Mouse (Mus musculus): Measurements from ENCODE around the gene S100a13. TPM values are rescaled to one million over a fixed set of nuclear protein-coding genes. Genes with fewer than 3 reads are reported as not detected.

The S100a13 gene
- polyA plus RNA-seq, 1 experiment from 2014 or later = 19.8 TPM

DNA sequence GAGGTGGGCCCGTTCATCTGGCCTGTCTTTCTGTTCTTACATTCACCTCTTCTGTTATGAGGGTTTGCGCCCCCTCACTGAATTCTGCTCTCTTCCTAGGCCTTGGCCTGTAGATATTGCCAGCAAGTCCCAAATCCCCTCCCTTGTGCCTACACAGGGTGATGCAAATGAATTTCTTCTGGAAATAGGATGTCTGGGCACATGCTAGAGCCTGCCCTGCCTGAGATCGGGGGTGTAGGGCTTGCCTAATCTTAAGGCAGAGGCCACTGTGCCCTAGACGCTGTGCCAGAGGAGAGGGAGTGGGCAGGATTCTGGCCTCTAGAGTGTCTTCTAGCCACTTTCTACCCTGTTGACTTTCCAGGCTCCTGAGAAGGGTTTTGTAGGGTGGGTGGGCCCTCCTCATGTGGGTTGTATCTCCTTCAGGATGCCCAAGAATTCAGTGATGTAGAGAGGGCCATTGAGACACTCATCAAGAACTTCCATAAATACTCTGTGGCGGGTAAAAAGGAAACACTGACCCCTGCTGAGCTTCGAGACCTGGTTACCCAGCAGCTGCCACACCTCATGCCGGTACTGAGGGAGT, 13.1 kb downstream of the S100a13 start:
- Histone ChIP-seq H3K9ac (replicated peaks) (no peak overlapping the region), H3K9me3 (no peaks in the 10 kb centered on the region), H3K27ac (no peak overlapping the region), H3K36me3 (no peaks in the 10 kb centered on the region), H3K4me1 (replicated peaks) (no peaks in the 10 kb centered on the region), H3K27me3 (0 out of 2 replicates have a peak, but pooled peaks cover 7% of the 10 kb centered on the region), H3K4me2 (no peak overlapping the region), H3K4me3 (replicated peaks) (no peak overlapping the region)
- no peak for ATAC-seq (ENCODE audit: insufficient number of reproducible peaks, insufficient read depth, low FRiP score, low TSS enrichment, low read depth)
- 90% methylated on average over 7 of the region's 7 CpGs for WGBS

DNA sequence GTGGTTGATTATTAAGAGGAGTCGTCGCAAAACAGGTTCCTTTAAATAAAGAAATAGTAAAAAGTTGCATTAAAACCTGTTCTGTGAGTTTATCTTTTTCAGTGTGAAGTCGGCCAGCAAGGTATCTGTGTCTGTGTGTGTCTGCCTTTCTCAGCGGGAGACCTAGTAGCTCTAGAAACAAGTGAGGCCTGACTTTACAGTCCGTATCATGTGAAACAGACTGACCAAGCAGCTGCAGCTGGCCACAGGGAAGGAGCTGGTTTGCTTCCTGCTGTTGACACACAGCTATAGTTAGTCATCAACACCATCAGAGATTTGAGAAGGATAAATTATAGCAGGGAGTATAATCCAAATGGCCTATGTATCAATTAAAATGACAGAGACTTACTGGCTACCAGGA, 17.5 kb downstream of the S100a13 start:
- no peak for ATAC-seq (ENCODE audit: insufficient number of reproducible peaks, insufficient read depth, low FRiP score, low TSS enrichment, low read depth)
- 0 out of 2 replicates have a peak, but pooled peaks cover 4% of the 10 kb centered on the region for H3K27me3 ChIP-seq
- H3K9ac ChIP-seq (replicated peaks) = no peak overlapping the region
- H3K27ac ChIP-seq = no peak overlapping the region
- H3K4me1 ChIP-seq (replicated peaks) = no peaks in the 10 kb centered on the region
- no peak overlapping the region for H3K4me3 ChIP-seq (replicated peaks)
- no peak overlapping the region for H3K4me2 ChIP-seq
- no peaks in the 10 kb centered on the region for H3K9me3 ChIP-seq
- no peaks in the 10 kb centered on the region for H3K36me3 ChIP-seq
- 68% methylated on average over 5 of the region's 5 CpGs for WGBS

GRCm38 (mm10) chr3:90535446-90535845, 21.2 kb downstream of the S100a13 start:
- Histone ChIP-seq H3K4me3 (replicated peaks) (no peak overlapping the region), H3K9ac (replicated peaks) (no peak overlapping the region), H3K36me3 (no peaks in the 10 kb centered on the region), H3K27me3 (peaks cover 10% of the 10 kb centered on the region; the same call in 1 of the 2 replicates), H3K4me1 (replicated peaks) (peaks cover 3% of the 10 kb centered on the region; the same call in 1 of the 2 replicates), H3K27ac (no peak overlapping the region), H3K4me2 (no peak overlapping the region), H3K9me3 (no peaks in the 10 kb centered on the region)
- ATAC-seq (ENCODE audit: insufficient number of reproducible peaks, insufficient read depth, low FRiP score, low TSS enrichment, low read depth) = no peak
- 65% methylated on average over 1 of the region's 1 CpGs for WGBS

GRCm38 (mm10) chr3:90537141-90537904, 23.1 kb downstream of the S100a13 start, which contains the start of gene S100a16:
Gene S100a16, plus strand, starts transcription at chr3:90537254.
- H3K9ac ChIP-seq (replicated peaks) = no peak within 1 kb of the TSS
- WGBS = 45% methylated on average over 10 of the region's 10 CpGs
- H3K27me3 ChIP-seq = peaks cover 18% of the 10 kb centered on the region; the same call in 1 of the 2 replicates
- H3K4me3 ChIP-seq (replicated peaks) = no peak within 1 kb of the TSS
- no peak within 1 kb of the TSS for H3K27ac ChIP-seq
- no peaks in the 10 kb centered on the region for H3K36me3 ChIP-seq
- H3K4me2 ChIP-seq = no peak within 1 kb of the TSS
- peaks cover 3% of the 10 kb centered on the region; the same call in 1 of the 2 replicates for H3K4me1 ChIP-seq (replicated peaks)
- no peaks in the 10 kb centered on the region for H3K9me3 ChIP-seq
- no peak for ATAC-seq (ENCODE audit: insufficient number of reproducible peaks, insufficient read depth, low FRiP score, low TSS enrichment, low read depth)

GRCm38 (mm10) chr3:90537905-90538296, 23.7 kb downstream of the S100a13 start:
- no peaks in the 10 kb centered on the region for H3K9me3 ChIP-seq
- H3K4me2 ChIP-seq = no peak overlapping the region
- no peak for ATAC-seq (ENCODE audit: insufficient number of reproducible peaks, insufficient read depth, low FRiP score, low TSS enrichment, low read depth)
- H3K36me3 ChIP-seq = no peaks in the 10 kb centered on the region
- H3K4me3 ChIP-seq (replicated peaks) = no peak overlapping the region
- H3K9ac ChIP-seq (replicated peaks) = no peak overlapping the region
- H3K4me1 ChIP-seq (replicated peaks) = peaks cover 3% of the 10 kb centered on the region; the same call in 1 of the 2 replicates
- no peak overlapping the region for H3K27ac ChIP-seq
- WGBS = 72% methylated on average over 5 of the region's 5 CpGs
- peaks cover 19% of the 10 kb centered on the region; the same call in 1 of the 2 replicates for H3K27me3 ChIP-seq

DNA sequence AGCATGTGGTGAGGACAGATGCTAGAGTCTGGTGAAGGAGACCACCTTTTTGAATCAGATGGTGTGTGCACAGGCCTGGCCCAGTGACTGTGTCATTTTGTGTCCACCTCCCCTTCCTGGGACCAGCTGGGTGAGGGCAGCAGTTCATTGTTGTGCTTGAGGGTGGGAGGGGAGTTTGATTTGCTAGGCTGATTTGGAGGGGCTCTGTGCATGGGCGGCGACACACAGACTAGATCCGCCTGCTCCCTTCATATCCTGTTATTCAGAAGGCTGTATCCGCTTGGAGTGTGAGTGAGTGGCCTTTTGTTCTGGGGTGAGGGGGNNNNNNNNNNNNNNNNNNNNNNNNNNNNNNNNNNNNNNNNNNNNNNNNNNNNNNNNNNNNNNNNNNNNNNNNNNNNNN, 26.7 kb downstream of the S100a13 start:
- Histone ChIP-seq H3K36me3 (no peaks in the 10 kb centered on the region), H3K4me3 (replicated peaks) (no peak overlapping the region), H3K27me3 (peaks cover 19% of the 10 kb centered on the region; the same call in 1 of the 2 replicates), H3K27ac (no peak overlapping the region), H3K9ac (replicated peaks) (no peak overlapping the region), H3K4me1 (replicated peaks) (peaks cover 3% of the 10 kb centered on the region; the same call in 1 of the 2 replicates), H3K4me2 (no peak overlapping the region), H3K9me3 (no peaks in the 10 kb centered on the region)
- WGBS = 72% methylated on average over 4 of the region's 4 CpGs
- ATAC-seq (ENCODE audit: insufficient number of reproducible peaks, insufficient read depth, low FRiP score, low TSS enrichment, low read depth) = no peak

- Histone ChIP-seq H3K36me3 (no peaks in the 10 kb centered on the region), H3K4me3 (replicated peaks) (no peak overlapping the region), H3K9me3 (no peaks in the 10 kb centered on the region), H3K9ac (replicated peaks) (no peak overlapping the region), H3K4me1 (replicated peaks) (peaks cover 16% of the 10 kb centered on the region), H3K27me3 (no peaks in the 10 kb centered on the region), H3K4me2 (no peak overlapping the region), H3K27ac (no peak overlapping the region)
- WGBS = 13% methylated on average over 5 of the region's 5 CpGs
- ATAC-seq (ENCODE audit: insufficient number of reproducible peaks, insufficient read depth, low FRiP score, low TSS enrichment, low read depth) = peak; percentile 67
Measured at GRCm38 (mm10) chr3:90549676-90550420, 35.6 kb downstream of the S100a13 start.

- ATAC-seq (ENCODE audit: insufficient number of reproducible peaks, insufficient read depth, low FRiP score, low TSS enrichment, low read depth) = peak; percentile 67; the same call in 1 of the 2 replicates
- H3K27me3 ChIP-seq = no peaks in the 10 kb centered on the region
- H3K9ac ChIP-seq (replicated peaks) = no peak overlapping the region
- no peak overlapping the region for H3K4me2 ChIP-seq
- peaks cover 16% of the 10 kb centered on the region for H3K4me1 ChIP-seq (replicated peaks)
- WGBS = 83% methylated on average over 2 of the region's 2 CpGs
- H3K9me3 ChIP-seq = no peaks in the 10 kb centered on the region
- no peaks in the 10 kb centered on the region for H3K36me3 ChIP-seq
- no peak overlapping the region for H3K27ac ChIP-seq
- no peak overlapping the region for H3K4me3 ChIP-seq (replicated peaks)
Measured at GRCm38 (mm10) chr3:90550421-90550790, 36.2 kb downstream of the S100a13 start.

GRCm38 (mm10) chr3:90552231-90552630, 38.0 kb downstream of the S100a13 start:
- ATAC-seq (ENCODE audit: insufficient number of reproducible peaks, insufficient read depth, low FRiP score, low TSS enrichment, low read depth) = no peak
- Histone ChIP-seq H3K4me1 (replicated peaks) (peaks cover 16% of the 10 kb centered on the region), H3K9me3 (no peaks in the 10 kb centered on the region), H3K4me3 (replicated peaks) (no peak overlapping the region), H3K27ac (no peak overlapping the region), H3K36me3 (no peaks in the 10 kb centered on the region), H3K27me3 (no peaks in the 10 kb centered on the region), H3K4me2 (no peak overlapping the region), H3K9ac (replicated peaks) (no peak overlapping the region)
- 85% methylated on average over 2 of the region's 2 CpGs for WGBS

DNA sequence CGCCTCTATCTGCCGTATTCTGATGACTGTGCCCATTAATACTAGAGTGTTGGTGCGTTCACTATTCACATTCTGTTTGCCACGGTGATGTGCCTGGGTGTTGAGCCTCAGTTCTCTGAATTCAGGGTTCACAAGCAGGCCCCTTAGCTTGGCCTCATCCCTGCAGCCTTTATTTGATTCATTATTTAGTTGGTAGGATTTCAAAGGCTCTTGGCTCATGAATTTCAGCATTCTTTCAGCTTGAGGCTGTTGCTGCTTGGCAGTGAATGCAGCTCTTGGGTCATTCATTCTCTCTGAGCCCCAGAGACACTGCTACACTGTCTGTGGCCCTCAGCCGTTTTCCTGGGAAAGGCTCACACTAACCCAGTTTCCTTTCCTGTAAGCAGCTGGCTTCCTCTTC, 41.7 kb downstream of the S100a13 start:
- ATAC-seq (ENCODE audit: insufficient number of reproducible peaks, insufficient read depth, low FRiP score, low TSS enrichment, low read depth) = no peak
- WGBS = 69% methylated on average over 5 of the region's 5 CpGs

DNA sequence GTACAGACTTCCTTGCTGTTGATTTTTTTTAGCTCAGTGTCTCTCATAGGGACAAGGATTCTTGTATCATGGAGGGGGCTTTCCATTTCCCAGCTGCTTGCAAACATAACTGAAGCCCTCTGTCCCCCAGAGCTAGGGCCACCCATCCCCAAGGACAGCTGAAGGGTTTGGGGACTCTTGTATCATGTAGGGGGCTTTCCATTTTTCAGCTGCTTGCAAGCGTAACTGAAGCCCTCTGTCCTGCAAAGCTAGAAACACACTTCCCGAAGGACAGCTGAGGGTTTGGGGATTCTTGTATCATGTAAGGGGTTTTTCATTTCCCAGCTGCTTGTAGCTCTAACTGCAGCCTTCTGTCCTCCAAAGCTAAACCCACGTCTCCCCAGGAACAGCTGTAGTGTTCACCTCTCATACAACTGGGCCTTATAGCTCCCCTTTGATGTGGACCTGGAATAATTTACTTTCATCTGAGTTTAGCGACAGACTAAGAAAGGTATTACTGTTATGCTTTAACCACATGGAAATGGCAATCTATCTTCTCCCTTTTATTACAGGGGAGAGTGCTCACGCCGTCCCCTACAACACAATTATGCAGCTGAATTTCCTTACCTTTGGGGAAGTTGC, 45.9 kb downstream of the S100a13 start, which contains the start of gene S100a3:
TSS of gene S100a3 (plus strand) at position 571 of the 621 bp plus-strand sequence.
- Histone ChIP-seq H3K27ac (no peak within 1 kb of the TSS), H3K36me3 (no peaks in the 10 kb centered on the region), H3K27me3 (no peaks in the 10 kb centered on the region), H3K9me3 (no peaks in the 10 kb centered on the region), H3K9ac (replicated peaks) (no peak within 1 kb of the TSS), H3K4me3 (replicated peaks) (no peak within 1 kb of the TSS), H3K4me2 (no peak within 1 kb of the TSS), H3K4me1 (replicated peaks) (no peaks in the 10 kb centered on the region)
- no peak for ATAC-seq (ENCODE audit: insufficient number of reproducible peaks, insufficient read depth, low FRiP score, low TSS enrichment, low read depth)
- 61% methylated on average over 6 of the region's 6 CpGs for WGBS

More for the DNA sequence above, 41.7 kb downstream of the S100a13 start:
- no peak overlapping the region for H3K4me2 ChIP-seq
- H3K4me1 ChIP-seq (replicated peaks) = no peaks in the 10 kb centered on the region
- H3K9me3 ChIP-seq = no peaks in the 10 kb centered on the region
- no peak overlapping the region for H3K9ac ChIP-seq (replicated peaks)
- no peak overlapping the region for H3K27ac ChIP-seq
- H3K27me3 ChIP-seq = no peaks in the 10 kb centered on the region
- H3K4me3 ChIP-seq (replicated peaks) = no peak overlapping the region
- H3K36me3 ChIP-seq = no peaks in the 10 kb centered on the region

Measured in limb, embryonic 12.5 days (tissue).